Mouse (Mus musculus) kidney, postnatal 36 days (tissue): ENCODE data around the gene Sh3pxd2b.

Experiments
- DNase-seq, 2 experiments: peaks; one replicate each; pipeline ENCODE4 v3.0.0; 2021 to 2022; ENCODE audit warnings: mixed read lengths in 2 of 2

Sh3pxd2b gene

GRCm38 (mm10) chr11:32342770-32343191 is 4.8 kb upstream of the Sh3pxd2b start:
- peak in 1 of 2 experiments; percentile 65 for DNase-seq

DNA sequence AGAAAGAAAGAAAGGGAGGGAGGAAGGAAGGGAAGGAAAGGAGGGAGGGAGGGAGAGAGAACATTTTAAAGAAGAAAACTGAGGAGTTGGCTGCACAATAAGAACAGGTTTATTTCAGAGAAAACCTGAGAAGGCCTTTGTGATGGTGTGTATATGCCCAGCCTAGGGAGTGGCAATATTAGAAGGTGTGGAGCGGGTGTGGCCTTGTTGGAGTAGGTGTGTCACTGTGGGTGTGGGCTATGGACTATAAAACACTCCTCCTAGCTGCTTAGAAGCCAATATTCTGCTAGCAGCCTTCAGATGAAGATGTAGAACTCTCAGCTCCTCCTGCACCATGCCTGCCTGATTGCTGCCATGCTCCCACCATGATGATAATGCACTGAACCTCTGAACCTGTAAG is 4.3 kb upstream of the Sh3pxd2b start:
- DNase-seq, result no peak

DNA sequence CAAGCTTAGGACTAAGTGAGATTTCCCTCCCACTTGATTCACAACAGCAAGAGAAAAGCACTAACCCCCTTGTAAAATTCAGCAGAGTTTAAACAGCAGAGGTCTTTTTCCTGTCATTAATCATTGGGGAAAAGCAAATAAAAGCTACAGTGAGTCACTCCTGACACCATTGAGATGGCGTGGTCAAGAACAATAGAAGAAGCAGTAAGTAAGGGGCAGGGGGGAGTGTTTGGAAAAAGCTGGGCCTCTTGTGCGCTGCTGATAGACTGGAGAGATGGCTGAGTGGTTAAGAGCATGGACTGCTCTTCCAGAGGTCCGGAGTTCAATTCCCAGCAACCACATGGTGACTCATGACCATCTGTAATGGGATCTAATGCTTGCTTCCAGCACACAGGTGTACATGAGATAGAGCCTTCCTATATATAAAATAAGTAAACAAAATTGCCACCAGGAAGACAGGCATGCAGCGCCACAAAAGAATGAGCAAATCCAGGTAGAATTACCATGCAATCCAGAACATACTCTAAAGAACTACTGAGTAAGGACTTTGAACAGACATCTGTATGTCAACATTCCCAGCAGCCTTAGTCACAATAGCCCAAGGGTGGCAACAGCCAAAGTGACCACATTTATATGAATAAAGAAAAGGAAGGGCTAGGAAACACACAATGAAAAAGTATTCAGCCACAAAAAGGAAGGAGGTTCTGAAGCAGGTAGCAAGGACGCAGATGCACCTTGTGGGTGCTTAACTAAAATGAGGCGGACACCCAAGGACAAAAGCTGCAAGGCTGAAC is 1.9 kb upstream of the Sh3pxd2b start:
- DNase-seq, result no peak

DNA sequence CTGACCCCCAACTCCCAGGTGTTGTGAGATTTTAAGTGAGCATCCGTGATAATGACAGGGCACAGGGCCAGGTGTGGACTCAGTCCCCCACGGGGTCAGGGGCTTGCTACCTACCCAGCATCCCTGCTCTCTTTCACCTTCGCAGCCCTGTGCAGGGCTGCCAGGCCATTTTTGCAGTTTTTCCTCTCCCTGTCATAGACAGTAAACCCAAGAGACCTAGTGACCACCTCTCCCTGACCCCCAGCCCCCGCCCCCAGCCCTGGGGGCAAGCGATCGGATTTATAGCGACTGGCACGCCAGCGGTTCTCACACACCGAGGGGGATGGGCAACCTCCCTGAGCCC is 385 bp upstream of the Sh3pxd2b start:
- no peak for DNase-seq

DNA sequence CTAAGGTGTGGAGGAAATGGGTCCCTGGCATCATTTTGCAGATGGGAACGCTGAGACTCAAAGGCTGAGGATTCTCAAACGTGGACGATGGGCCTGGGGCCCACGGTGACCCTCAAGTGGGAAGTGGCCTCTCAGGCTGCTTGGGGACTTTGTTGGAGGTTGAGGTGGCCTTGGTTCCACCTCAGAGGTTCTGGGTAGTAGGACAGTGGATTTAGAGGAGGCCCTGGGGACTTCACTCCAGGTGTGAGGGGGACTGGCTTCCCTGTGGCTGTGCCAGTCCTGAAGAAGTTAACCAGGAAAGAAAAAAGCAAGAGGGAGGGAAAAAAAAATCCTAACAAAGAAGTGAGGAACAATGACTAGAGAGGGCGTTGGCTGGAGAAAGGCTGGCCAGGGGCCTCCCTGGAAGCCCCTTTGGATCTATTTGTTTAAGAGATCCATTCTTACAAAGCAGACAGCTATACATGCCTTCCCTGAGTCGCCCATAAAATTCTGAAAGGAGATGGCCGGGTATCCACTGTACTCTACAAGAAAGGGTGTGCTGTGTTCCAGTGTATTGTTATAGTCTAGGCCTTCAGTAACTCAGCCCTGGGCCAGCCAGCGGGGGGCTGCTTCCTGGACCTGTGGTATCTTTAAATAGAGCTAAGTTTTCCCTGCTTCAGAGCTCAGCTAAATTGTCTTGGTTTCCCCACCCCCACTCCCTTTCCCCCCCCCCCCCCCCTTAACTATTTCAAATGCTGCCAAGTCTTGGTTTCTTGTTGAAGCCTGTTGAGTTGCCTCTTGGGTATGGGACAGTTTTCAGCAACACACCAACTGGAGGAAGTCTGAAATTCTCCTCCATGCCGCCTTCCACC is 1.0 kb downstream of the Sh3pxd2b start:
- no peak for DNase-seq

- peak in 1 of 2 experiments; percentile 30 for DNase-seq
Observed at GRCm38 (mm10) chr11:32349284-32349953, 1.8 kb downstream of the Sh3pxd2b start.

GRCm38 (mm10) chr11:32352946-32353345 is 5.3 kb downstream of the Sh3pxd2b start:
- no peak for DNase-seq

DNA sequence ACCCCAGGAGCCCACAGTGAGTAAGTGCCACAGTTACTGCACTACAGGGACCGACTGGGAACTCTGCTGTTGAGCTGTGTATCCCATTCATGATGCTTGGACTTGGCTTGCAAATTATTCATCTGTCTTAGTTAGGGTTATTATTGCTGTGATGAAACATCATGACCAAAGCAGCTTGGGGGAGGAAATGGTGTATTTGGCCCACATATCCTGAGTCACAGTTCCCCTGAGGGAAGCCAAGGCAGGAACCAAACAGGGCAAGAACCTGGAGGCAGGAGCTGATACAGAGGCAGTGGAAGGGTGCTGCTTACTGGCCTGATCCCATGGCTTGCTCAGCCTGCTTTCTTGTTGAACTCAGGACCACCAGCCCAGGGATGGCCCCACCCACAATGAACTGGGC is 7.8 kb downstream of the Sh3pxd2b start:
- no peak for DNase-seq

DNA sequence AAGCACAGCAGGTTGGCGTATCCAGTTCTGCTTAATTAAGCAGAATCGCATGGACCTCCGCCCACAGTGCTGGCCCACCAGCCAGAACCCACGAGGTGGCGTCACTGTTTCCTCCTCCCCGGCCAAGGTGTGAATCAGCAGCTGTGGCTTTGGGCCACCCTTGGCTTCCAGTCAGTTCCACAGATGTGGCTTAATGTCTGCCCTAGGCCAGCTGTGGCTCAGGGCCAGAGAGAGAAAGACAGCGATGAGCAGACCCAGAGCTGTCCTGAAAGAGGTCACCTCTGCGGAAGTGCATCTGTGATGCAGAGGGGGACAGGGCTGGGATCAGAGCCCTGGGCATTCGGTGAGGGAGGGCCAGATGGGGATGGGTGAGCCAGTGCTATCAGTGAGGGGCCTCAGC is 10.1 kb downstream of the Sh3pxd2b start:
- DNase-seq, result peak in 1 of 2 experiments; percentile 34

- DNase-seq, result no peak
Observed at GRCm38 (mm10) chr11:32358399-32358798, 10.8 kb downstream of the Sh3pxd2b start.

GRCm38 (mm10) chr11:32359566-32359965 is 11.9 kb downstream of the Sh3pxd2b start:
- DNase-seq, result no peak

GRCm38 (mm10) chr11:32361774-32362173 is 14.2 kb downstream of the Sh3pxd2b start:
- DNase-seq, result no peak

GRCm38 (mm10) chr11:32363188-32363587 is 15.6 kb downstream of the Sh3pxd2b start:
- no peak for DNase-seq

DNA sequence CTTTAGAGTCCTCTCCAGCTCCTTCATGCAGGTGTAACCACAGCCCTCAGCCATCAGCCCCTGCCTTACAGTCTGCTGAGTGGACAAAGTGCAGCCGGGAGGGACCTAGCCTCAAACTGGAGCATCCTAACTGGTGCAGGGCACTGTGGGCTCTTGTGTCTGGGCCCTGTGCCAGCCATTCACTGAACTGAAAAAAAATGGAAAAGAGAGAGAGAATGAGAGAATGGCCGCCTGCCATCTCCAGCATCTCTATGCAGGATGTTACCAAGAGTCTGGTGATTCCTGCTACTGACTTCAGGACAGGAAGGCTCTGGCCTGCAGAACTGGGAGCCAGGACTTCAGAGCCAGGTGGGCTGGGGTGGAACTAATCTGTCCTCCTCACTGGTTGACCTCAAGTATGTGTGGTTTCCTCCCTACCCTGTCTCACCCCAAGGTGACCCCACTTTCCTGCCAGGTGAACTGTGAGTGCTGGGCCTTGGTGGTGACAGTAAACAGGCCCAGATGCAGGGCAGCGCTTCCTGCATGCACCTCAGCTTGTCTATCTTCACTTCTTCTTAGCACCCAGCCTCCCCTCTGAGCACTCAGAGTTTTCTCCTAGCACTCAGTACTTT is 16.1 kb downstream of the Sh3pxd2b start:
- DNase-seq, result peak in 1 of 2 experiments; percentile 30

- no peak for DNase-seq
Observed at GRCm38 (mm10) chr11:32364375-32364774, 16.8 kb downstream of the Sh3pxd2b start.

GRCm38 (mm10) chr11:32365498-32365897 is 17.9 kb downstream of the Sh3pxd2b start:
- DNase-seq, result no peak

GRCm38 (mm10) chr11:32367056-32367455 is 19.4 kb downstream of the Sh3pxd2b start:
- no peak for DNase-seq

- no peak for DNase-seq
Observed at GRCm38 (mm10) chr11:32368986-32369385, 21.4 kb downstream of the Sh3pxd2b start.

DNA sequence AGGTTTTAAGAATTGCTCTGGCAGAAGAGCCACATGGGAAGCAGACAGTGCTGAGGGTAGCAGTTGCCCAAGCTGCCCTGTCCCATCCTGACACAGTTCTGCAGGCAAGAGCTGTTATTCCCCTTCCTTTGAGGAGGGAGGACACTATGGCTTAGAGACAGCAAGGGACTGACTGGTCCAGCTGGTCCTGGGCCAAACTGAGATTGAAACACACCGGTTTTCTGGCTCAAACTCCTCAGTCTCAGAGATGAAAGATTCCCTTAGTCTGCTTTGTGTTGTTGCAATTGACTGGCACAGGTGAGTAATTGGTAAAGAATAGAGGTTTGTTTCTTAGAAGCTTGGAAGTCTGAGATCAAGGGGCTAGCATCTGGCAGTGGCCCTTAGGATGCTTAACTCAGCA is 23.3 kb downstream of the Sh3pxd2b start:
- no peak for DNase-seq

DNA sequence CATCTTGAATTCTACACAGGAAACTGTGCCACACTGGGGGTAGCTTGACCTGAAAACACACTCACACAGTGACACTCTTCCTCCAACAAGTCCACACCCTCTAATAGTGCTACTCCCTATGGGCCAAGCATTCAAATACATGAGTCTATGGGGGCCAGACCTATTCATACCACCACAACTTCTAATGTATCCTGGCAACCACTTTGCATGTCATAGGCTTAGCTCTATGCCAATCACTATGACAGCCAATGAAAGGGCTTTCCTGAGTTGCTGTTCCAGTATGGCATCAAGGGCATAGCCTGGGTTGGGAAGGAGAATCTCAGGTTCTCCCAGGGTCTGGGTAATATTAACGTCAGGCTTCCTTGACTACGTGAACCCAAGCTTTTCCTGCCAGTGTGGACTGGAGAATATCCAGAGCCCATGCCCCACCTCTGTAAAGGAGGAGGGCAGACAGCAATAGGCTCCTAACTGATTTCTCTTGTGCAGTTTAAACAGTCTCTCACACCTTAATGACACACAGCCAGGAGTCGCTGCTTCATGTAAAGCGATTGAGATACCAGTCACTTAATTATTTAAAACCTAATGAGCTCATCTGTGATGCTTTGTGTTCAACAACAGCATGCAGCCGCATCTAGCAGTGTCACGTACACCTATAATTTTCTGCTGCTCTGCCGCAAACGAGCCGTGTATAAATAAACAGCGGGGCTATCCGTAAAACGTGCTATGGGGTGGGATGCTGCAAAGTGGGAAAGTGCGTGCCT is 25.8 kb downstream of the Sh3pxd2b start:
- no peak for DNase-seq

DNA sequence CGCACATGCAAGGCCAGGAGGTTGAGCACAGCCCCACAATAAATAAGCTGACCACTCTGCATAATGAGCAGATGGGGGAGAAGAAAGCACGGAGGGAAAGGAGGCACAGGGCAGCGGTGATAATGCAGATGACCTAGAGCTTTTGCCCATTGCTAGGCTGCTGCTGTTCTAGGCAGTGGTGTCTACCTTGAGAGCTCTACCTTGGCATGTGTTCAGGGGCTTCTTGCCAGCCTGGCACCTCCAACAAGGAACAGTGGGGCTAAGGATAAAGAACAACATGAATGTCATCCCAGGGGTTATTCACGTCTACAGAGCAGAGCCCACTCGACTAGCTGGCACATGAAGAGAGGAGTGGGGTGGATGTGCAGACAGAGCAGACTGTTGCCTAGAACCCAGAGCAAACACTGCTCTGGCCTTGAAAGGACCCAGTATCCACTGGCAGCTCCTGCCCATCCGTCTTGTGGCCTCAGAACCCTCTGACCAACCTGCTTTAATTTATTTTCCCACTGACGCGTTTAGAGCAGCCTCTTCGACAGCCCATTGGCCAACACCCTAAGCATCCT is 26.5 kb downstream of the Sh3pxd2b start:
- no peak for DNase-seq

DNA sequence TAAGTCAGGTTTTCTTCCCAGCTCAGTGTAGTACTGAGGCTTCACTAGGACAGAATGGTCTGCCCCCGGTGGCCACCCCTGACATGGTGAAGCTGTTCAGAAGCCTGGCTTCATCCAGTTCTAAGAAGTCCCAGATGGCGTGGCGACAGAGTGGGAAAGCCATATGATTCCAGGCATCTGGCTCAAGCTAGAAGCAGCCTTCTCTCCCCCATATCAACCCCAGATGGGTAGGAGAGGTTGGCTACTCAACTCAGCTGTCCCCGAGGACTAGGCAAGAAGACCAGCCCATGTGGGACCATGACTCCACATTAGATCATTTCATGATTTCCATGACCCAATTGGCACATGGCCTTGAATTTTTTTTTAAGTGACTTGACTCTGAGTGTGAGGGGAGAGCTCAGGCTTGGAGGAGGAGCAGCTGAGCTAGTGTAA is 27.5 kb downstream of the Sh3pxd2b start:
- peak in 1 of 2 experiments; percentile 20 for DNase-seq
